In genomic region chr13:23532262-23533075, GRCm38 (mm10) we compare ENCODE assay signal across 8 mouse cellular contexts. TPM values are rescaled to one million over a fixed set of nuclear protein-coding genes. Genes with fewer than 3 reads are reported as not detected.
DNase-seq lines count a peak whose midpoint lies in the region; ATAC-seq and TF ChIP-seq lines count a peak whose summit lies in the region.

No protein-coding gene starts in this region.

- DNase-seq in layer of hippocampus, adult 2 months (ENCODE audit: low spot score in 2 of 2), result no peak
- no peak for DNase-seq in layer of hippocampus, adult 8-10 months (ENCODE audit: low spot score in 2 of 2)
- DNase-seq in brain, embryonic 14.5 days (ENCODE audit: low read depth), result peak; percentile 23
- no peak for DNase-seq in hindbrain, postnatal 0 days (ENCODE audit: low spot score)
- no peak for DNase-seq in adrenal gland, postnatal 4 days (ENCODE audit: low spot score in 2 of 2)
- no peak for DNase-seq in adrenal gland, adult 2 months
- no peak for DNase-seq in cerebellum, postnatal 14 days

- H3K36me3 ChIP-seq in hindbrain, postnatal 0 days (ENCODE audit: insufficient read depth, low read length), result no peaks in the 10 kb centered on the region
- no peaks in the 10 kb centered on the region for H3K36me3 ChIP-seq in myocyte (ENCODE audit: control insufficient read depth, insufficient read depth)

- H3K9ac ChIP-seq in hindbrain, postnatal 0 days (replicated peaks; ENCODE audit: low read length), result peak overlapping the region; percentile 54; the same call in 1 of the 2 replicates

- peak overlapping the region; percentile 68 for H3K4me3 ChIP-seq in layer of hippocampus, adult 2 months
- peak overlapping the region; percentile 40; the same call in 1 of the 2 replicates for H3K4me3 ChIP-seq in hindbrain, postnatal 0 days (ENCODE audit: low read length)
- H3K4me3 ChIP-seq in myocyte, result peak overlapping the region; percentile 41

- H3K27ac ChIP-seq in layer of hippocampus, adult 2 months, result peak overlapping the region; percentile 97
- peak overlapping the region; percentile 87; the same call in 1 of the 2 replicates for H3K27ac ChIP-seq in hindbrain, postnatal 0 days

- H3K79me2 ChIP-seq in myocyte (ENCODE audit: control insufficient read depth, insufficient read depth), result no peaks in the 10 kb centered on the region

- peaks cover 7% of the 10 kb centered on the region; the same call in 1 of the 2 replicates for H3K4me1 ChIP-seq in hindbrain, postnatal 0 days (ENCODE audit: insufficient read depth, low read length)

- no peak overlapping the region for H3ac ChIP-seq in myocyte (ENCODE audit: control insufficient read depth, insufficient read length)

- WGBS in hindbrain, postnatal 0 days, result 25% methylated on average over 9 of the region's 9 CpGs

- no peak for TF ChIP-seq CTCF in layer of hippocampus, adult 2 months (conservative IDR thresholded peaks at IDR 0.05)
- TF ChIP-seq CTCF in brain, embryonic 14.5 days (IDR thresholded peaks at IDR 0.05; ENCODE audit: borderline replicate concordance, extremely low read depth, insufficient read depth, insufficient read length), result no peak
- no peak for TF ChIP-seq CTCF in hindbrain, postnatal 0 days (IDR thresholded peaks at IDR 0.05; ENCODE audit: low read depth)

- no peaks in the 10 kb centered on the region for H3K27me3 ChIP-seq in hindbrain, postnatal 0 days (ENCODE audit: insufficient read depth, low read length)
- no peaks in the 10 kb centered on the region for H3K27me3 ChIP-seq in myocyte (ENCODE audit: control insufficient read depth, insufficient read depth, insufficient read length)

- no peak for ATAC-seq in hindbrain, postnatal 0 days

- no peaks in the 10 kb centered on the region for H3K9me3 ChIP-seq in hindbrain, postnatal 0 days (ENCODE audit: low read length)

- H3K4me2 ChIP-seq in hindbrain, postnatal 0 days (ENCODE audit: low read depth, low read length), result peak overlapping the region; percentile 61
- H3K4me2 ChIP-seq in myocyte (ENCODE audit: low read depth), result peak overlapping the region; percentile 79

- TF ChIP-seq POLR2A in brain, embryonic 14.5 days (IDR thresholded peaks at IDR 0.05; ENCODE audit: borderline replicate concordance, extremely low read depth, insufficient read depth, insufficient read length, poor library complexity, severe bottlenecking), result no peak
- TF ChIP-seq POLR2A in myocyte (IDR thresholded peaks at IDR 0.05; ENCODE audit: insufficient read length, low read depth), result no peak

TF ChIP-seq in myocyte, 11 proteins besides CTCF, POLR2A, EP300 and RAD21:
- no peak for TF ChIP-seq MYOD1 (IDR thresholded peaks at IDR 0.05; ENCODE audit: control insufficient read depth in 1 of 3, insufficient read length in 2 of 3, low read depth in 2 of 3)
- TF ChIP-seq MAX (IDR thresholded peaks at IDR 0.05; ENCODE audit: low read depth), result no peak
- TF ChIP-seq USF1 (IDR thresholded peaks at IDR 0.05; ENCODE audit: low read depth), result no peak
- TF ChIP-seq E2F4 (IDR thresholded peaks at IDR 0.05; ENCODE audit: insufficient read depth), result no peak
- TF ChIP-seq CEBPB (IDR thresholded peaks at IDR 0.05; ENCODE audit: insufficient read depth, poor library complexity, severe bottlenecking), result no peak
- TF ChIP-seq SRF (IDR thresholded peaks at IDR 0.05; ENCODE audit: control insufficient read depth, insufficient read length, low read depth), result no peak
- no peak for TF ChIP-seq POLR2AphosphoS2 (IDR thresholded peaks at IDR 0.05; ENCODE audit: insufficient read length, low read depth)
- TF ChIP-seq MYOG (IDR thresholded peaks at IDR 0.05; ENCODE audit: control insufficient read depth in 1 of 3, insufficient read depth in 1 of 3, insufficient read length in 2 of 3, low read depth in 2 of 3), result no peak
- TF ChIP-seq TCF12 (IDR thresholded peaks at IDR 0.05; ENCODE audit: insufficient read depth, poor library complexity, severe bottlenecking), result no peak
- no peak for TF ChIP-seq REST (IDR thresholded peaks at IDR 0.05; ENCODE audit: insufficient read depth, insufficient read length)
- no peak for TF ChIP-seq TCF3 (IDR thresholded peaks at IDR 0.05; ENCODE audit: insufficient read length, low read depth)

RNA-seq across cellular contexts. Expression of gene Hist1h2af, which starts 1.2 kb away (rescaled TPM):
- 10 to 100 TPM in 1 of 2 experiments, 1 to 10 TPM in 1; 6.9 to 12.2 TPM for total RNA-seq in layer of hippocampus, adult 2 months (2021)
- 1 to 10 TPM in 3 of 4 experiments, not detected in 1; 1.6 to 6.5 (median 1.8) TPM for total RNA-seq in layer of hippocampus, adult 8-10 months (2022)
- polyA plus RNA-seq in brain, embryonic 14.5 days (2012; rRNA removed), result 474 and 536 TPM in 2 replicates
- total RNA-seq in hindbrain, postnatal 0 days (2014; rRNA removed), result 415 and 567 TPM in 2 replicates
- polyA plus RNA-seq in hindbrain, postnatal 0 days (2015; fragmentation: Nextera tagmentation; extraction: Ambion mirVana), result 3.3 and 7.9 TPM in 2 replicates
- 24.4 TPM for polyA plus RNA-seq in myocyte (2012; fragmentation: generic; extraction: Trizol)
- total RNA-seq in adrenal gland, postnatal 4 days (2021), result 100 to 1,000 TPM; 512 to 538 TPM
- 10 to 100 TPM; 17.9 to 20.0 TPM for total RNA-seq in adrenal gland, adult 2 months (2021)
- 24.9 and 66.0 TPM in 2 replicates for polyA plus RNA-seq in adrenal gland, adult 2 months (2012; rRNA removed)

RNA-seq across cellular contexts. Expression of gene Hist1h4h, which starts 1.6 kb away (rescaled TPM):
- 100 to 1,000 TPM; 333 to 344 TPM for total RNA-seq in layer of hippocampus, adult 2 months (2021)
- 100 to 1,000 TPM; 236 to 302 (median 261) TPM for total RNA-seq in layer of hippocampus, adult 8-10 months (2022)
- 23.3 and 31.7 TPM in 2 replicates for polyA plus RNA-seq in brain, embryonic 14.5 days (2012; rRNA removed)
- 2,417 and 3,828 TPM in 2 replicates for total RNA-seq in hindbrain, postnatal 0 days (2014; rRNA removed)
- 4.2 and 5.5 TPM in 2 replicates for polyA plus RNA-seq in hindbrain, postnatal 0 days (2015; fragmentation: Nextera tagmentation; extraction: Ambion mirVana)
- polyA plus RNA-seq in myocyte (2012; fragmentation: generic; extraction: Trizol), result 21.5 TPM
- total RNA-seq in adrenal gland, postnatal 4 days (2021), result 1,000 to 10,000 TPM; 1,239 to 1,302 TPM
- 100 to 1,000 TPM; 338 to 400 TPM for total RNA-seq in adrenal gland, adult 2 months (2021)
- polyA plus RNA-seq in adrenal gland, adult 2 months (2012; rRNA removed), result 20.2 and 33.8 TPM in 2 replicates

RNA-seq across cellular contexts. Expression of gene Hist1h3g, which starts 2.8 kb away (rescaled TPM):
- 1 to 10 TPM; 3.6 to 5.5 TPM for total RNA-seq in layer of hippocampus, adult 2 months (2021)
- 1 to 10 TPM; 1.2 to 3.4 (median 2.2) TPM for total RNA-seq in layer of hippocampus, adult 8-10 months (2022)
- 25.5 and 42.1 TPM in 2 replicates for polyA plus RNA-seq in brain, embryonic 14.5 days (2012; rRNA removed)
- total RNA-seq in hindbrain, postnatal 0 days (2014; rRNA removed), result 544 and 673 TPM in 2 replicates
- polyA plus RNA-seq in hindbrain, postnatal 0 days (2015; fragmentation: Nextera tagmentation; extraction: Ambion mirVana), result 1.4 and 2.2 TPM in 2 replicates
- polyA plus RNA-seq in myocyte (2012; fragmentation: generic; extraction: Trizol), result 3.3 TPM
- total RNA-seq in adrenal gland, postnatal 4 days (2021), result 100 to 1,000 TPM; 144 to 196 TPM
- 1 to 10 TPM; 2.2 to 7.1 TPM for total RNA-seq in adrenal gland, adult 2 months (2021)
- 3.2 and 3.5 TPM in 2 replicates for polyA plus RNA-seq in adrenal gland, adult 2 months (2012; rRNA removed)

RNA-seq across cellular contexts. Expression of gene Hist1h2bh, which starts 10.7 kb away (rescaled TPM):
- total RNA-seq in layer of hippocampus, adult 2 months (2021), result 1 to 10 TPM in 1 of 2 experiments, under 1 TPM in 1; 0.39 to 1.2 TPM
- under 1 TPM; 0.34 to 0.73 (median 0.61) TPM for total RNA-seq in layer of hippocampus, adult 8-10 months (2022)
- 4.4 and 4.7 TPM in 2 replicates for polyA plus RNA-seq in brain, embryonic 14.5 days (2012; rRNA removed)
- total RNA-seq in hindbrain, postnatal 0 days (2014; rRNA removed), result 65.9 and 103 TPM in 2 replicates
- polyA plus RNA-seq in hindbrain, postnatal 0 days (2015; fragmentation: Nextera tagmentation; extraction: Ambion mirVana), result 0.13 and 0.35 TPM in 2 replicates
- polyA plus RNA-seq in myocyte (2012; fragmentation: generic; extraction: Trizol), result 1.1 TPM
- 10 to 100 TPM; 29.4 to 38.7 TPM for total RNA-seq in adrenal gland, postnatal 4 days (2021)
- total RNA-seq in adrenal gland, adult 2 months (2021), result 1 to 10 TPM; 3.0 to 3.2 TPM
- 1.2 and 1.5 TPM in 2 replicates for polyA plus RNA-seq in adrenal gland, adult 2 months (2012; rRNA removed)

RNA-seq across cellular contexts. Expression of gene Hist1h3f, which starts 11.4 kb away (rescaled TPM):
- total RNA-seq in layer of hippocampus, adult 2 months (2021), result 10 to 100 TPM; 17.7 to 18.3 TPM
- 10 to 100 TPM; 12.5 to 15.7 (median 14.2) TPM for total RNA-seq in layer of hippocampus, adult 8-10 months (2022)
- 4.5 and 5.5 TPM in 2 replicates for polyA plus RNA-seq in brain, embryonic 14.5 days (2012; rRNA removed)
- 466 and 603 TPM in 2 replicates for total RNA-seq in hindbrain, postnatal 0 days (2014; rRNA removed)
- polyA plus RNA-seq in hindbrain, postnatal 0 days (2015; fragmentation: Nextera tagmentation; extraction: Ambion mirVana), result 0.16 and 0.54 TPM in 2 replicates
- polyA plus RNA-seq in myocyte (2012; fragmentation: generic; extraction: Trizol), result 0.91 TPM
- 100 to 1,000 TPM; 150 to 177 TPM for total RNA-seq in adrenal gland, postnatal 4 days (2021)
- total RNA-seq in adrenal gland, adult 2 months (2021), result 10 to 100 TPM; 16.8 to 18.0 TPM
- 3.0 and 3.1 TPM in 2 replicates for polyA plus RNA-seq in adrenal gland, adult 2 months (2012; rRNA removed)

Comparison
In these comparisons a context has a peak if more than half of its experiments do, and no peak if none do; other contexts are left out.
1. RNA of gene Hist1h2af, which starts 1.2 kb away (total RNA-seq): 512 to 538 TPM in adrenal gland, postnatal 4 days and 415 to 567 TPM in hindbrain, postnatal 0 days; 17.9 to 20.0 TPM in adrenal gland, adult 2 months, 6.9 to 12.2 TPM in layer of hippocampus, adult 2 months and 1.6 to 6.5 TPM in layer of hippocampus, adult 8-10 months; every median in the first group is over 10 times any median in the second.
2. RNA of gene Hist1h3g, which starts 2.8 kb away (total RNA-seq): 544 to 673 TPM in hindbrain, postnatal 0 days and 144 to 196 TPM in adrenal gland, postnatal 4 days; 2.2 to 7.1 TPM in adrenal gland, adult 2 months, 3.6 to 5.5 TPM in layer of hippocampus, adult 2 months and 1.2 to 3.4 TPM in layer of hippocampus, adult 8-10 months; every median in the first group is over 10 times any median in the second.
3. Peak in every context shown above with its lines, with median percentiles within 50 percentile points of each other: H3K4me3 ChIP-seq.